Mouse (Mus musculus): ENCODE results near the gene Daam2. TPM values are rescaled to one million over a fixed set of nuclear protein-coding genes. Genes with fewer than 3 reads are reported as not detected.
A peak's percentile ranks its signal among the peaks of the same experiment; 100 is the strongest.
"Not testable (repeated sequence)": the region's sequence is repeated elsewhere in the genome, so short reads cannot be mapped to it uniquely, and the experiment has no call there.

The Daam2 gene
- polyA plus RNA-seq, 1 experiment from 2014 or later = 8.8 TPM

DNA sequence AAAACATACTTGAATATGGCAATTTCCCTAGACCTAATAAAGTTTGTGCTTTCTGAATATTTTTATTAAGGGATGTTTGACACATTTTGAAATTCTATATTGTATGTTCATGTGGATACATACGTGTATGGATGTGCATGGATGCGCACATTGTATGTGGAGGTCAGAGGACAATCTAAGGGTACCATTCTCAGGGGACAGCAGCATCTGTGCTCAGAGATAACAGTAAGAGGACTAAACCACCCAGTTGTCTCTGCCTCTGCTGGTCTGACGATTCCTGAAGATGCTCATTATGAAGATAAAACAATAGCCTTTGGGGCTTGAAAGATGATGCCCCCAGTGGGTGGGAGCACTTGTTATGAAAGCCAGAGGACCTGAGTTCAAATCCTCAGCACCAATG is 99.3 kb downstream of the Daam2 start:
- no peak for DNase-seq (ENCODE audit: low spot score)
- no peaks in the 10 kb centered on the region for H3K9me3 ChIP-seq
- peaks cover 45% of the 10 kb centered on the region for H3K36me3 ChIP-seq
- WGBS = 78% methylated on average over 3 of the region's 3 CpGs
- no peak overlapping the region for H3K27ac ChIP-seq
- H3K4me1 ChIP-seq = no peaks in the 10 kb centered on the region
- no peaks in the 10 kb centered on the region for H3K27me3 ChIP-seq (ENCODE audit: insufficient read depth, poor library complexity, severe bottlenecking)
- no peak overlapping the region for H3K4me3 ChIP-seq

DNA sequence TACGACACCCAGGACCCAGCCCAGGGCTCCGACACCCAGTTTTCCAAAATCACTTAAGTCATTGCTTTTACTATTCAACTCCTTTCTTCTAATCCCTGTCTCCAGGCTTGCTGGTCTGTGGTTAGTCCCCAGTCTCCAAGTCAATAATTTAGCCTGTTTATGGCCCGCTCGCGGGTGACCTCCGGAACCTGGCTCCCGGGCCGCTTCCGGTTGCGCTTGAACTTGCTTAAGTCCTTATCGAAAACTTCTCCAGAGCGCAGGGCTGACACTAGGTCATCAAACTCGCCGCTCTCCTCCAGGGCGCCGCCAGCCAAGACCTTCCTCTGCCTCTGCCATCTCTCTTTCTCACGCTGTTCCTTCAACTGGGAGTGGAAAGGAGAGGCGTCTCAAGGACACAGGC is 105.8 kb downstream of the Daam2 start:
- no peak for DNase-seq (ENCODE audit: low spot score)
- no peak overlapping the region for H3K4me3 ChIP-seq
- peaks cover 67% of the 10 kb centered on the region for H3K36me3 ChIP-seq
- H3K9me3 ChIP-seq = no peaks in the 10 kb centered on the region
- 93% methylated on average over 18 of the region's 18 CpGs for WGBS
- H3K27ac ChIP-seq = no peak overlapping the region
- no peaks in the 10 kb centered on the region for H3K4me1 ChIP-seq
- H3K27me3 ChIP-seq (ENCODE audit: insufficient read depth, poor library complexity, severe bottlenecking) = no peaks in the 10 kb centered on the region

DNA sequence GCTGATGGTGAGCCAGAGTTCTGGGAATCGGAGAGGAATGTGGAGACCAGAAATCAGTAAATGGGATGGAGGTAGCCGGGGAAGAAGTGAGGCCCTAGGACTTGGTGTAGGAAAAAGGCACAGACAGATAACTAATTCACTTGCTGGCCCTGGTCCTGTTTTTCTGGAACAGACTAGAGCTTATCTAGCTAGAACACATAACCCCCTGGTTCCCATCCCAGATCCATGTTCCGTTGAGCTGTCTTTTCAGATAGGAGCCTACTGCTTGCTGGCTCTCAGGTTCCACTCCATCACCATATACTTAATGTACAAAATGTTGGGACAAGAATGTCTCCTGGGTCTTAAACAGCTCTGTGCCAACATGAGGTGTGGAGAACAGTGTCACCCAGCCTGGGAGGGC is 106.3 kb downstream of the Daam2 start:
- no peaks in the 10 kb centered on the region for H3K9me3 ChIP-seq
- H3K27me3 ChIP-seq (ENCODE audit: insufficient read depth, poor library complexity, severe bottlenecking) = no peaks in the 10 kb centered on the region
- H3K27ac ChIP-seq = no peak overlapping the region
- no peak for DNase-seq (ENCODE audit: low spot score)
- H3K4me1 ChIP-seq = no peaks in the 10 kb centered on the region
- peaks cover 65% of the 10 kb centered on the region for H3K36me3 ChIP-seq
- WGBS = 75% methylated on average over 3 of the region's 3 CpGs
- H3K4me3 ChIP-seq = no peak overlapping the region

DNA sequence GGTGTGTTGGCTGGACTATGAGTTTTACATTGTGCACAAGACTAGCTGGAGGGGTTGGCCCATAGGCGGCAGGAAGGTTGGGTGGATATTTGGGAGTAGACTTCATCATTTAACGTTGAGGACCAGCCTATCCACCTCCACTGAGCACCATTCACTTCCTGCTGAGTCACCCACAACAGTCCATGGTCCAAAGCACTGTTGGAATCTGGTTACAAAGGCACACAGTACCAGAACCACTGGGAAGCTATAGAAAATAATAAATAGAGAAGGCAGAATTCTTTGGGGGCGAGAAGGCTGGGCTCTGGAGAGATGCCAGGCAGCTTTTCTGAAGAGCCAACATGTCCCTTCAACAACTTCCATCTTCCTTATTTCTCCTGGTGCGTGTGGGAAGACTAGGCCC is 107.8 kb downstream of the Daam2 start:
- 0 out of 2 replicates have a peak, but pooled peaks cover 9% of the 10 kb centered on the region for H3K4me1 ChIP-seq
- 80% methylated on average over 4 of the region's 4 CpGs for WGBS

DNA sequence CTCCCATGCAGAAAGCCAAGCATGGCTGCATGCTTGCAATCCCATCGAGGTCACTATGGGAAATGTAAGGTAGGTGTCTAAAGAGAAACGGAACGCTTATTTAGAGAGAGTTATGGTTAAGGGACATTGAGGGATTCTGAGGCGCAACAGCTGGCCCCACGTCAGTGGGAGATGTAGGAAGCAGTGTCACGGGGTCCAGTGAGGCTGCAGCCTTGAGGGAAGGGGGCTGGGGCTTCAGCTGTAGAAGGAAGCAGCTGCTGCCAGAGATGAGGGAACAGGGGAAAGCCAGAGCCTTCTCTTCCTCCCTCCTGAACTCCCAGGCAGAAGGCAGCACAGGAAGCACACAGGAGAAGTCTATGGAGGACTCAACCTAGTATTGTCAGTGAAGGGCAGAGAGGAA is 113.2 kb downstream of the Daam2 start:
- peaks cover 24% of the 10 kb centered on the region for H3K4me1 ChIP-seq
- WGBS = 84% methylated on average over 6 of the region's 6 CpGs
- H3K27me3 ChIP-seq (ENCODE audit: insufficient read depth, poor library complexity, severe bottlenecking) = no peaks in the 10 kb centered on the region
- H3K9me3 ChIP-seq = no peaks in the 10 kb centered on the region
- no peak for DNase-seq (ENCODE audit: low spot score)
- H3K4me3 ChIP-seq = no peak overlapping the region
- H3K27ac ChIP-seq = peak overlapping the region; percentile 47; the same call in 1 of the 2 replicates
- H3K36me3 ChIP-seq = peaks cover 39% of the 10 kb centered on the region

More for the DNA sequence above, 107.8 kb downstream of the Daam2 start:
- no peak overlapping the region for H3K27ac ChIP-seq
- no peaks in the 10 kb centered on the region for H3K27me3 ChIP-seq (ENCODE audit: insufficient read depth, poor library complexity, severe bottlenecking)
- peaks cover 58% of the 10 kb centered on the region for H3K36me3 ChIP-seq
- H3K9me3 ChIP-seq = no peaks in the 10 kb centered on the region
- no peak for DNase-seq (ENCODE audit: low spot score)
- H3K4me3 ChIP-seq = no peak overlapping the region

DNA sequence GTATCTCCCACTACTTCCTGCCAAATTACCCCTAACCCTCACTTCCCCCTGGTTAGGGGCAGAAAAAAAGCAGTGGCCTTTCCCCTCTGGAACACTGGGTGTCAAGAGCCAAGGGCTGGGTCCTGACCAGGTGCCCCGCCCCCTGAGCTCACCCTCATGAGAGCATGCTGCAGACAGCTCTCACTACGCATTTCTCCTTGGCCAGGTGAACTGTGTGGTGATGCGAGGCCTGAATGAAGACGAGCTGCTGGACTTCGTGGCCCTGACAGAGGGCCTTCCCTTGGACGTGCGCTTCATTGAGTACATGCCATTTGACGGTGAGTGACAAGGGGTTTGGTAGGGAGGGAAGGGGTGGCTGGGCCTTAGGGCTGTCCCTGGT is 114.9 kb downstream of the Daam2 start:
- Histone ChIP-seq H3K9me3 (no peaks in the 10 kb centered on the region), H3K27me3 (ENCODE audit: insufficient read depth, poor library complexity, severe bottlenecking) (no peaks in the 10 kb centered on the region), H3K27ac (peak overlapping the region; percentile 80), H3K4me1 (peaks cover 24% of the 10 kb centered on the region), H3K4me3 (no peak overlapping the region; the same call in 1 of the 2 replicates), H3K36me3 (peaks cover 23% of the 10 kb centered on the region)
- no peak for DNase-seq (ENCODE audit: low spot score)
- 75% methylated on average over 8 of the region's 8 CpGs for WGBS

DNA sequence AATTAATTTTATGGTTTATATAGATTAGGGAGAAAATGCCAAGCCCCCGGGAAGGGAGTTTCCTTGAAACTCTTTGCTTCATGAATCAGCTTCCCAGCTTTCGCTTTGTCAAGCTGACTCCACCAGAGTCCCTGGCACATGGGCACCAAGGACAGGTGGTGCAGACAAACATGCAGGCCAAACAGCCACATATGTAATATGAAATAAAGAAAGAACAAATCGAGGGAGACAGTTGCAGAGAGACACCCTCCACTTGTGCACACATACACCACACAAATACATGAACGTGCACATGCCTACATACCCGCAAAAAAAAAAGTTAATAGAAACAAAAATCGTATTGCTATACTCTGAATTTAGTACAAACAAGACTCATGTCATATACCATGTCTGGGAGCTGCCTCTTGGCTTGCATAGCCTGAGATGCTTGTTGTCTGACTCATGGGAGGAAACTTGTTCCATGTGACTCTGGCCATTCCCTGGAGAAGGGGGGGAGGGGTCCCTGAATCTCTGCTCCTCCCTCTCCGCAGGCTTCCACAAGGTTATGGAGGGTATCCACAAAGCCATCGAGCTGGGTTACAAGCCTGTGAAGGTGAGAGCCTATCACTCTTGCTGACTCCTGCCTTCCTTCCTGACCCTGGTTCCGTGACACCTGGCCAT is 115.4 kb downstream of the Daam2 start:
- H3K9me3 ChIP-seq = no peaks in the 10 kb centered on the region
- H3K27ac ChIP-seq = peak overlapping the region; percentile 80
- no peak for DNase-seq (ENCODE audit: low spot score)
- H3K36me3 ChIP-seq = peaks cover 18% of the 10 kb centered on the region
- WGBS = 45% methylated on average over 9 of the region's 9 CpGs
- peaks cover 24% of the 10 kb centered on the region for H3K4me1 ChIP-seq
- no peak overlapping the region; the same call in 1 of the 2 replicates for H3K4me3 ChIP-seq
- H3K27me3 ChIP-seq (ENCODE audit: insufficient read depth, poor library complexity, severe bottlenecking) = no peaks in the 10 kb centered on the region

DNA sequence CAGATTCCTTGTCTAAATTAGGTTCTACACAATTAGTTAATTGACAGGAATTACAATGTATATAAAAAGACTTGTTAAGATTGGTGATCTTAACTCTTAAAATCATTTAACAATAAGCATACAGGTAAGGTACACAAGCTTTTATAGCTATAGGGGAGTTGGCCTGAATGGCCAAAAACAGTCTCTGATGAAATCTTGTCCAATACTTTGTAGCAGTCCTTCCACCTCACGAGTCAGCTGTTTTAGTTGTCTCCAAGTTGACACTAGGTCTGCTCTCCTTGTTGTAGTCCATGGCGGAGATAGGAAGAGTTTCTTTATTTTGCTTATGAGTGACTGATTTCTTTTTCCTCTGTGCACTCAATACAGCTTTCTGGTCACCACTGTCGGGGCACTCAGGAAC is 121.3 kb downstream of the Daam2 start:
- not testable (repeated sequence) for H3K27ac ChIP-seq; H3K9me3 ChIP-seq; H3K27me3 ChIP-seq (ENCODE audit: insufficient read depth, poor library complexity, severe bottlenecking); DNase-seq (ENCODE audit: low spot score); H3K4me3 ChIP-seq
- peaks cover 19% of the 10 kb centered on the region for H3K4me1 ChIP-seq
- 65% methylated on average over 3 of the region's 3 CpGs for WGBS
- H3K36me3 ChIP-seq = peaks cover 17% of the 10 kb centered on the region

DNA sequence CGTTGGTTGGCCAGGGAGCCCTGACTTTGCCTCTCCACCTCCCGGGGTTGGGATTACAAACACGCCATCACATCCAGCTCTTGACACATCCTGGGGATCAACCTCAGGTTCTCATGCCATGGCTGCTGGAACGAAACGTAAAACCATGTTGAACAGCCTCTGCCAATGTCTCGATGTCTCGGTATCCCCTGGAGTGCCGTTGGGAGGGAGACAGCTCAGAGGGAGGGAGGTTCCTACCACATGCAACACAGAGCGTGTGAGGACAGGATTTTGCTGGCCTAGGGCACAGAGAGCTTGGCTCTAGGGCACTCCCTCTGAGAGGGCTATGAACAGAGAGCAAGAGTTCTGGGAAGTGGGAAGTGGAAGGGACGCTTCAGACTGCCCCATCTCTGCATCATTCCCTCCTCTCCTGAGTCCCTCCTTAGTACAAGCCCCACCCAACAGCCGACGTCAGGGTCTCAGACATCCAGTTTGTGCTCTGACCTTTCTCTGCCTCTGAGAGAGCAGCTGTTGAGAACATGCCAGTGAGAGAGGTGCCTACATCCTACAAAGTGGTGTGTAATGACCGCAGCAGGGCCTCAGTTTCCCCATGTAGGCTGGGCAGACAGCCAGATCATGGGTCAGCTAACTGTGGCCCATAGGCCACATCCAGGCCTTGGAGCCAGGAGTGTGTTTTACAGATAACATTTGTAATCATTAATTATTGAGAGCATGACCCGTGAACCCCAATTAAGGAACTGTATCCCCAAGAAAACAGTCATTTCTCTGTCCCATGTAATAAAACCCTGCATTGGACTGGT is 123.6 kb downstream of the Daam2 start:
- H3K4me3 ChIP-seq = no peak overlapping the region
- DNase-seq (ENCODE audit: low spot score) = no peak
- 0 out of 2 replicates have a peak, but pooled peaks cover 2% of the 10 kb centered on the region for H3K9me3 ChIP-seq
- H3K27ac ChIP-seq = peak overlapping the region; percentile 44; the same call in 1 of the 2 replicates
- H3K4me1 ChIP-seq = peaks cover 19% of the 10 kb centered on the region
- 57% methylated on average over 14 of the region's 14 CpGs for WGBS
- H3K36me3 ChIP-seq = peaks cover 27% of the 10 kb centered on the region
- no peaks in the 10 kb centered on the region for H3K27me3 ChIP-seq (ENCODE audit: insufficient read depth, poor library complexity, severe bottlenecking)

DNA sequence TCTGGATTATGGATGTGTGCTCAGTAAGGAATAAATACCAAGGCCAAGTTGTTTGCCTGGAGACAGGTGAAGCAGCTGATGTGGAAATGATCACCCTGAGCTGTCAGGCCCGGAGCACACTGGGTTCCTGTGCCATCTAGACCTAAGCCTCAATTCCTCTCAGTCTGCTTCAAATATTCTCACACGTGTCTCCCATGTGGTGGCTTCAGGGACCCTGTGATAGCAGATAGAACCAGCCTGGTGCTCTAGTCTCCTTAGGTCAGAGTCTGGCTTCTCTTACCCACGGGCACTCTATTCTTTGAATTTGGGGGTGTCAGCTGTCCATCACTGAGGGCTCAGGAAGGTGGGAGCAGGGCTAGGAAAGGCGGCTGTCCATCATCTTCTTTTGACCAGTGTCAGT is 124.4 kb downstream of the Daam2 start:
- 81% methylated on average over 4 of the region's 4 CpGs for WGBS
- Histone ChIP-seq H3K4me1 (peaks cover 19% of the 10 kb centered on the region), H3K4me3 (no peak overlapping the region), H3K36me3 (peaks cover 36% of the 10 kb centered on the region), H3K27ac (no peak overlapping the region), H3K9me3 (peaks cover 3% of the 10 kb centered on the region; the same call in 1 of the 2 replicates), H3K27me3 (ENCODE audit: insufficient read depth, poor library complexity, severe bottlenecking) (no peaks in the 10 kb centered on the region)
- no peak for DNase-seq (ENCODE audit: low spot score)

DNA sequence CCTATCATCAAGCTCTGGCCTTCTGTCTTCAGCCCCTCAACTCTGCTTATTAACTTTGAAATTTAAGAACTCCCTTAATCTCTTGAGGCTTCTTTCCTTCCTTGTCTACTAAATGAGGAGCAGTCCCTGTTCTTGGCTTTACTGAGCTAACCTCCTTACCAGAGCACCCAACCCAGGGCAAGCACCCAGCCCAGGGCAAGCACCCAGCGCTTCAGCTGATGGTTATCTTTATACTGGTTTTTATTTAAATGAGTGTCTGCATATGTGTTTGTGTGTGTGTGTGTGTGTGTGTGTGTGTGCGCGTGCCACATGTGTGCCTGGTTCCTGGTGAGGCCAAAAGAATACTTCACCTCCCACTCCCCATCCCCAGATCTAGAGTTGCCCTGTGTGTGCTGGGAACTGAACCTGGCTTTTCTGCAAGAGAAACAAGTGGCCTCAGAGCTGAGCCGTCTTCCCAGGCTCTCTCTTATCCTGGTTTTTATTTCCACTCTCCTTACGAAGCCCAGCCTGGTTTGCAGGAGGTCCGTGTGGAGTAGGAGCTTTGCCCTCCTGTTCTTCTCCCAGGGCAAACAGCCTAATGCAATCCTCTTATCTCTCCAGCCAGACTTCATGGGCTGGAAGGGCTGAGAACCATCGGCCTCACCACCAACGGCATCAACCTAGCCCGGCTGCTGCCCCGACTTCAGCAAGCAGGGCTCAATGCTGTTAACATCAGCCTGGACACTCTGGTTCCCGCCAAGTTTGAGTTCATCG is 125.1 kb downstream of the Daam2 start:
- 39% methylated on average over 12 of the region's 12 CpGs for WGBS
- DNase-seq (ENCODE audit: low spot score) = no peak

DNA sequence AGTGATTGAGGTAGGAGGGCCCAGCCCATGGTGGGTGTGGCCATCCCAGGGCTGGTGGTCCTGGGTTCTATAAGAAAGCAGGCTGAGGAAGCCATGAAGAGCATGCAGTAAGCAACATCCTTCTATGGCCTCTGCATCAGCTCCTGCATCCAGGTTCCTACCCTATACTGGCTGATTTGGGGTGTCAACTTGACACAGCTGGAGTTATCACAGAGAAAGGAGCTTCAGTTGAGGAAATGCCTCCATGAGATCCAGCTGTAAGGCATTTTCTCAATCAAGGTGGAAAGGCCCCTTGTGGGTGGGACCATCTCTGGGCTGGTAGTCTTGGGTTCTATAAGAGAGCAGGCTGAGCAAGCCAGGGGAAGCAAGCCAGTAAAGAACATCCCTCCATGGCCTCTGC is 126.8 kb downstream of the Daam2 start:
- not testable (repeated sequence) for H3K27me3 ChIP-seq (ENCODE audit: insufficient read depth, poor library complexity, severe bottlenecking); H3K27ac ChIP-seq; H3K4me3 ChIP-seq; H3K9me3 ChIP-seq
- H3K36me3 ChIP-seq = peaks cover 53% of the 10 kb centered on the region
- DNase-seq (ENCODE audit: low spot score) = peak; percentile 36
- peaks cover 24% of the 10 kb centered on the region for H3K4me1 ChIP-seq

More for the DNA sequence above, 125.1 kb downstream of the Daam2 start:
- Histone ChIP-seq H3K9me3 (peaks cover 3% of the 10 kb centered on the region; the same call in 1 of the 2 replicates), H3K4me3 (no peak overlapping the region), H3K27me3 (ENCODE audit: insufficient read depth, poor library complexity, severe bottlenecking) (no peaks in the 10 kb centered on the region), H3K4me1 (peaks cover 19% of the 10 kb centered on the region), H3K36me3 (peaks cover 42% of the 10 kb centered on the region), H3K27ac (0 out of 2 replicates have a peak overlapping the region, but pooled peaks have one; percentile 31)

DNA sequence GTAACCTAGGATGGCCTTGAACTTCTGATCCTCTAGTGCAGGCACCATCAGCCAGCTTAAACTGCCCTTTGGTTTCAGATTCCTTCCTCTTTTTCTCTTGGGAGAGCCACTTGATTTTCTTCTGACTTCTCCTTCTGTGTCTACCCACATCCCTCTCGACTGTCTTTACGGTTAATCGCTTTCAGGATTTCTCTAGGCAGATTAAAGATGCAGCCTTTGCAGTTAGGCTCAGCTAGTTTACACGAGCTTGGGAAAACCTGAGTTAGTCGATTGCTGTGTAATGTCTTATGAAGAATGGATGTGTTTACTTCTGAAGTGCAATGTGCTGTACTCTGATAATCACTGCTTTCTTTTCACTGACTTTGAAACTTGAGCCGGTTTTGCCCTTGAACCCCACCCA is 127.5 kb downstream of the Daam2 start:
- H3K4me3 ChIP-seq = no peak overlapping the region
- WGBS = 80% methylated on average over 6 of the region's 6 CpGs
- H3K36me3 ChIP-seq = peaks cover 53% of the 10 kb centered on the region
- H3K9me3 ChIP-seq = peaks cover 3% of the 10 kb centered on the region; the same call in 1 of the 2 replicates
- DNase-seq (ENCODE audit: low spot score) = no peak
- peaks cover 28% of the 10 kb centered on the region for H3K4me1 ChIP-seq
- no peak overlapping the region for H3K27ac ChIP-seq
- no peaks in the 10 kb centered on the region for H3K27me3 ChIP-seq (ENCODE audit: insufficient read depth, poor library complexity, severe bottlenecking)
